Mouse (Mus musculus) forebrain, embryonic 10.5 days (tissue): ENCODE measurements around the gene Armc5. TPM values are rescaled to one million over a fixed set of nuclear protein-coding genes. Genes with fewer than 3 reads are reported as not detected.
A peak's percentile ranks its signal among the peaks of the same experiment; 100 is the strongest.

Experiments used
- DNase-seq: peaks from one replicate; pipeline ENCODE4 v3.0.0-alpha.2; 2017; ENCODE audit warnings: low spot score; ENCODE audit errors: extremely low spot score
- H3K27ac ChIP-seq: fragments of 300-500 bp; sonication (generic); 2 replicates; pipeline ENCODE4 v1.5.1; 2016; ENCODE audit warnings: mild to moderate bottlenecking
- H3K27me3 ChIP-seq: fragments of 300-500 bp; sonication (generic); 2 replicates; pipeline ENCODE4 v1.6.1; 2016; ENCODE audit warnings: mild to moderate bottlenecking; ENCODE audit not compliant: poor library complexity, severe bottlenecking
- H3K36me3 ChIP-seq: fragments of 300-500 bp; sonication (generic); replicated peaks from 2 replicates; pipeline ENCODE4 v1.6.1; 2016; ENCODE audit warnings: mild to moderate bottlenecking, moderate library complexity
- H3K4me1 ChIP-seq: fragments of 300-500 bp; sonication (generic); 2 replicates; pipeline ENCODE4 v1.6.1; 2016
- H3K4me3 ChIP-seq: fragments of 300-500 bp; sonication (generic); 2 replicates; pipeline ENCODE4 v1.5.1; 2016; ENCODE audit warnings: mild to moderate bottlenecking, moderate library complexity
- H3K9me3 ChIP-seq: fragments of 300-500 bp; sonication (generic); 2 replicates; pipeline ENCODE4 v1.6.1; 2016; ENCODE audit warnings: mild to moderate bottlenecking, moderate library complexity
- WGBS: fragments of 180-500 bp; shearing (Covaris S2); methylation state at CpG from one replicate; pipeline ENCODE4 v1.1.7; 2016; 5-methylcytosine and 5-hydroxymethylcytosine counted together
- microRNA-seq: library from miRNA; unstranded; fragments of <30 nt; microRNA quantifications from one replicate; pipeline ENCODE4, GENCODE M21; 2017
- polyA plus RNA-seq: library from polyadenylated mRNA; unstranded; fragments of >200 nt; fragmentation: Nextera tagmentation; extraction: Ambion mirVana; gene quantifications from 2 replicates; pipeline ENCODE4 v1.2.1, GENCODE M21; 2016

Armc5 gene
- polyA plus RNA-seq, 1 experiment from 2014 or later = 15.4 TPM

DNA sequence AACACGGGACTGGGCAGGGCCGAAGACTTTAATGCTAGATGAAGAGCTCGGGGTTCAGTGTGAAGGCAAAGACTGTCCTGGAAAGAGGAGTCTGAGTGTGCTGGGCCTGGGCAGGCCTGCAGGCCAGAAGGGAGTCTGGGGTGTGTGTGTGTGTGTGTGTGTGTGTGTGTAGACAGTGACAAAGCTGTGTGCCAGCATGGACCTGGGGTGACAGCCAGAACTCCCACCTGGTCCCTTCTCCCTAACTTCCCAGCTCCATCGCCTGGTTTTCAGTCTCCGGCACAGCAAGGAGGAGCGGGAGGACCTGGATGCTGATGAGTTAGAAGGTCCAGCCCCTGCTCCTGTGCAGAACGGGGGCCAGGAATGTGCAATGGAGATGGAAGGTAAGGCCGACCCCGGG is 34.4 kb downstream of the Armc5 start:
- Histone ChIP-seq H3K4me1 (peaks cover 7% of the 10 kb centered on the region), H3K27me3 (peaks cover 11% of the 10 kb centered on the region; the same call in 1 of the 2 replicates), H3K9me3 (no peaks in the 10 kb centered on the region), H3K27ac (no peak overlapping the region), H3K36me3 (peaks cover 64% of the 10 kb centered on the region), H3K4me3 (no peak overlapping the region)
- 96% methylated on average over 9 of the region's 9 CpGs for WGBS
- no peak for DNase-seq

DNA sequence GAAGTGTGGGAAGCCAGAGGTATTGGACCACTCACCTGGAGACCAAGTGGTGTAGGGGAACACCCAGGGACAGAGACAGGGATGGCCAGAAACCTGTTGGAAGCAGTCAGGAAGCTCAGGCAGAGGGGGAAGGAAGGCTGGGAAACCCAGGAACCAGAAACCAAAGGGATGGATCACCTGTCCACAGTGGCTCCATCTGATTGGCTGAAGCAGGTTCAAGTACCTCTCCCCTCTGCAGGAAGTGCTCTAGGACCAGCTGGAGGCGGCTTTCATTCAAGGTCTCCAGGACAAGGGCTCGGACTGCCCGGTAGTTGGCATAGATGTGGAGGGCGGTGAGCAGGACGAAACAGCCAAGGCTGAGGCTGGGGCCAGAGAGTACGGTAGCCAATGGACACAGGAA is 38.9 kb downstream of the Armc5 start:
- Histone ChIP-seq H3K36me3 (peaks cover 92% of the 10 kb centered on the region), H3K4me3 (no peak overlapping the region), H3K4me1 (peaks cover 23% of the 10 kb centered on the region), H3K27me3 (peaks cover 35% of the 10 kb centered on the region), H3K27ac (no peak overlapping the region), H3K9me3 (no peaks in the 10 kb centered on the region)
- DNase-seq = no peak
- WGBS = 94% methylated on average over 6 of the region's 6 CpGs

DNA sequence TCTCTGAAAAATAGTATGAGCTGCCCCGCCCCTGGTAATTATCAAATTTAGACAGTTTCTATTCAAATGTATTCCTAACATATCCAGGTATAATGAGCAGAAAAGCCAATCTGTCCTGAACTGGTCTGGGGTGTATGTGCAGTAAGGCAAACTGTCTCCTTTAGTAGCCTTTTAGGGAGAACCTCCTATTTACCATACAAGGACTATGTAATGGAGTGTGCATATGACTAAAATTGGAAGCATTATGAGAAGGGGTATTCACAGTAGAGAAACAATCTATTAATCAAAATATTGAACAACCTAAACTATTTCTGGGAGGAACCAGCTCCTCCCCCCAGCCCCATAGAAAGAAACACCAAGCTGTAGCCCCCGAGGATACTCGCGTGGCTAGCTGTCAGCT is 42.6 kb downstream of the Armc5 start:
- H3K4me1 ChIP-seq = peaks cover 49% of the 10 kb centered on the region
- H3K36me3 ChIP-seq = peaks cover 60% of the 10 kb centered on the region
- no peak for DNase-seq
- H3K27me3 ChIP-seq = peaks cover 59% of the 10 kb centered on the region
- H3K4me3 ChIP-seq = no peak overlapping the region
- no peaks in the 10 kb centered on the region for H3K9me3 ChIP-seq
- WGBS = 96% methylated on average over 4 of the region's 4 CpGs
- no peak overlapping the region for H3K27ac ChIP-seq

DNA sequence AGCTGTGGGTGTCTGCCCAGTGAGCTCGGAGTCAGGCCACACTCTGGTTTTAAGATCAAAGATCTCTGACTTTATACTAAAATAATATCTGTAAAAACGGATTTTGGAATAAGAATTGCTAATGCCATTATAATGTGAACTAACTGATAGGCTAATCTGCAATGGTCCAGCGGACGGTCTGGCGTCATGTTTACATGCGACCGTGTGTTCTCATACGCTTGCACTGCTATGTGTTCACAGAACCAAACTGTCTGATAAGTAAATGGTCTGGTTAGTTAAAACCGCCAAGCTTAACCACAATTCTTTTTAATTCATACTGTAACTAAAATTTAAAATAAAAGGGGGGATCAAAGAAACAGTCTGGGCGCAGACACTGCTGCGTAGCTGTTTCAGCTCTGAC is 44.6 kb downstream of the Armc5 start:
- 84% methylated on average over 11 of the region's 11 CpGs for WGBS
- Histone ChIP-seq H3K4me1 (peaks cover 48% of the 10 kb centered on the region), H3K4me3 (no peak overlapping the region), H3K9me3 (no peaks in the 10 kb centered on the region), H3K36me3 (peaks cover 52% of the 10 kb centered on the region), H3K27ac (no peak overlapping the region), H3K27me3 (peaks cover 79% of the 10 kb centered on the region)
- no peak for DNase-seq

DNA sequence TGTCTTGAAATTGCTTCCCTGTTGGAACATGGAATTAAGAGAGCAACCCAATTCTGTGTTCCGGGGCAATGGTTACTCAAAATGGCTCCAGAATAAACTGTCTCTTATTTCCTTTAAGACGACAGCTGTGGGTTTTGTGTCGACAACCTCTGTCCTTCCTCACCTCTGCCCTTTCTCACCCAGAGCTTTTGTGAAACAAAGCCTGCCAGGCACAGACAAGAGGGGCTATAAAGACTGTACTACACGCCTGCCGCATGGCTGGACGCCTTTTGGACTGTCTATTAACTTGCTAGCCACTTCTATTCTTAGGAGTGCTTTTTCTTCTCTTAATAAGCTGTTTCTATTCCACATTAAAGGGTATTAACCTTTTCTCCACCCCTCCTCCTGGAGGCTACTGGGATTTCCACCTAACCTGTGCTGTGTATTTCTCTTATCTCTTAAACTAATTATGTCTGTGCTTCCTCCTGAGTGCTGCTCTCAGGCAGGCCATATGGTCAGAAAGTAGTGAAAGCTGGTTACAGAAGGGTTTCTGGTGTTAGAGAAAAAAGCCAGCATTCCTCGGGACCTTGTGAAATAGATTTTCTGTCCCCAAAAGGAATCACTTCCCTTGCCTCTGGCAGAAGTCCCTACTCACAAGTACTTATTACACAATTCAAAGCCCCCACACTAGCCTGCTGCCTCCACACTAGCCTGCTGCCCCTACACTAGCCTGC is 45.5 kb downstream of the Armc5 start:
- DNase-seq = peak; percentile 45
- Histone ChIP-seq H3K4me1 (peaks cover 39% of the 10 kb centered on the region), H3K36me3 (peaks cover 55% of the 10 kb centered on the region), H3K27ac (peak overlapping the region; percentile 79), H3K9me3 (no peaks in the 10 kb centered on the region), H3K4me3 (no peak overlapping the region), H3K27me3 (peaks cover 86% of the 10 kb centered on the region)
- 8% methylated on average over 7 of the region's 7 CpGs for WGBS

DNA sequence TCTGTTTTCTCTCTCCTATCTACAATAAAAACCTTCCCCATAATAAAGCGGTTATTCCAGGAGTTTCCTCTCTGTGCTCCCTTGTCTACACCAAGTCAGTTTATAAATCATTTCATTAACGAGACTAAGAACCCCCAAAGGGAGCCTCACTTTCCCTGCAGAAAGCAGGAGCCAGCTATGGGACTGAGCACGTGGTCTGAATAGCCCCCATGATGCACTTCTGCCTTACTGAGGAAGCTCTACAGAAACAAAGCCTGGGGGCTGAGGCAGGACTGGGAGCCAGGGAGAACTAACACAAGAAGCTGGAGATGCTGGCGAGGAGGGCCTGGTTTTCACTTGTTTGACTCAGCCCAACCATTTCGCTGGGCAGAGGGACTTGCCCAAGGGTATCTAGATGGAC is 46.9 kb downstream of the Armc5 start:
- Histone ChIP-seq H3K27me3 (peaks cover 85% of the 10 kb centered on the region), H3K36me3 (peaks cover 58% of the 10 kb centered on the region), H3K9me3 (no peaks in the 10 kb centered on the region), H3K4me3 (no peak overlapping the region), H3K4me1 (peaks cover 42% of the 10 kb centered on the region), H3K27ac (peak overlapping the region; percentile 79)
- DNase-seq = no peak
- 60% methylated on average over 5 of the region's 5 CpGs for WGBS

DNA sequence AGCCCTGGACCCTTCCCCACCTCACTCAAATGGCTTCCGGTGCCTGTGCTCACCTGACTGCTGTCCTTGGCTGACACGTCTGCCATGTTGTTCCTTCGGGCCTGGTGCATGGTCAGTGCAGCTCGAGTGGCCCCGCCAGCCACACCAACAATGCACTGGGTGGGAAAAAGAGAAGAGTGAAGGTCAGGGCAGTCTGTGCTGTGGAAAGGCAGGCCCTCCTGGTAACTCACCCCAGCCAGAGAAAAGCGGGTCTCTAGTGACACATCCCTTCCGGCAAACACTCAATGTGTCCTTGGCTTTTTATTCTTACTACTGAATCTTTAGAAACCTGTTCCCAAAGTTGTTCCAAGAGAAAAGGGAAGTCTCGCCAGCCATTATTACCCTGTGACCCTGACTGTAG is 47.9 kb downstream of the Armc5 start:
- H3K4me1 ChIP-seq = peaks cover 50% of the 10 kb centered on the region

DNA sequence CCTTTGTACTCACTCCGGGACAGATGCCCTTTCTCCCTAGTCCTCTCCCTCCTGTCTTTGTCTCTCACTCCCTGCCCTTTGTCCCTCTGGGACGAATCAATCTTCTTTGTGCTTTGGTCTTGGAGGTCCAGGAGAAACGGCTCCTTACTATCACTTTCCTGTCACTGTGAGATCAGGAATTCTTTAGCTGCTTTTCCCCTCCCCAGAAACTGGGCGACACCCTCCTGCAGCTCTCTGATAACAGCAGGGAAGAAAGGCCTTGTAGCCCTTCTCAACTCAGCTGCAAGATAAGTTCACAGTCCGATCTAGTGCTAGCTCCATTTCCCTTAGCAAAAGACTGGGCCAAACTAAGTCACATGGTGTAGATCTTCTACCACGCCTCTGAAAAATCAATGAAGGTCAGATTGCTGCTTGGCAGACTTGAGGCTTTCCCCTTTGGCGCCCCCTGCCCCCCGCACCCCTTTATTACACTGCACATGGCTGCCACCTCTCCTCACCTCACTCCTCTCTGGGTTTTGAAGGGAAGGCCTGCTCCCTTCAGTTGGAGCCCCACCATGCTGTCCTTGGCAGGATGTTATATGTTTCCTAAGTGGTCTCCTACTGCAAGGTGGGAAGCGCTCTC is 51.9 kb downstream of the Armc5 start:
- H3K9me3 ChIP-seq = no peaks in the 10 kb centered on the region
- H3K4me1 ChIP-seq = peaks cover 18% of the 10 kb centered on the region
- peak overlapping the region; percentile 12; the same call in 1 of the 2 replicates for H3K4me3 ChIP-seq
- peaks cover 65% of the 10 kb centered on the region for H3K36me3 ChIP-seq
- WGBS = 27% methylated on average over 9 of the region's 9 CpGs
- H3K27me3 ChIP-seq = peaks cover 48% of the 10 kb centered on the region
- DNase-seq = peak; percentile 41
- H3K27ac ChIP-seq = peak overlapping the region; percentile 66

More for the DNA sequence above, 47.9 kb downstream of the Armc5 start:
- Histone ChIP-seq H3K4me3 (no peak overlapping the region), H3K9me3 (no peaks in the 10 kb centered on the region), H3K36me3 (peaks cover 49% of the 10 kb centered on the region), H3K27me3 (peaks cover 75% of the 10 kb centered on the region), H3K27ac (no peak overlapping the region)
- DNase-seq = no peak
- WGBS = 89% methylated on average over 8 of the region's 8 CpGs

Small RNA genes lying within 50 kb of the gene (microRNA-seq; reads per million reads assigned to microRNA genes)
- gene Mir3103 = 0.90 reads per million

Other genes with a start within 250 kb of the Armc5 start
- 6.3 and 6.6 TPM in 2 replicates for gene Pycard, start 243.5 kb upstream of the Armc5 start, polyA plus RNA-seq
- gene Trim72, start 233.4 kb upstream of the Armc5 start, polyA plus RNA-seq = not detected in 2 replicates
- 0.33 and 0.40 TPM in 2 replicates for gene Itgam, start 174.7 kb upstream of the Armc5 start, polyA plus RNA-seq
- gene Gm49368, start 174.7 kb upstream of the Armc5 start, polyA plus RNA-seq = not detected in 2 replicates
- gene Itgax, start 107.8 kb upstream of the Armc5 start, polyA plus RNA-seq = not detected in 2 replicates
- not detected in 2 replicates for gene Itgad, start 83.0 kb upstream of the Armc5 start, polyA plus RNA-seq
- not detected in 2 replicates for gene Cox6a2, start 31.0 kb upstream of the Armc5 start, polyA plus RNA-seq
- 10.0 and 10.7 TPM in 2 replicates for gene 9130023H24Rik, start 689 bp downstream of the Armc5 start, polyA plus RNA-seq
- 22.5 and 23.3 TPM in 2 replicates for gene Tgfb1i1, start 9.5 kb downstream of the Armc5 start, polyA plus RNA-seq
- 0.28 TPM in 1 of 2 replicates, not detected in the other for gene Slc5a2, start 28.3 kb downstream of the Armc5 start, polyA plus RNA-seq
- gene BC017158, start 60.8 kb downstream of the Armc5 start, polyA plus RNA-seq = 22.0 and 26.2 TPM in 2 replicates
- 4.8 and 5.9 TPM in 2 replicates for gene Rgs10, start 181.4 kb downstream of the Armc5 start, polyA plus RNA-seq
- gene Tial1, start 224.4 kb downstream of the Armc5 start, polyA plus RNA-seq = 27.1 and 27.8 TPM in 2 replicates